Mouse (Mus musculus): ENCODE results near the gene Fndc8. TPM values are rescaled to one million over a fixed set of nuclear protein-coding genes. Genes with fewer than 3 reads are reported as not detected.
"Not testable (repeated sequence)": the region's sequence is repeated elsewhere in the genome, so short reads cannot be mapped to it uniquely, and the experiment has no call there.

Gene Fndc8
- total RNA-seq, 1 experiment = not detected

GRCm38 (mm10) chr11:82928897-82929632, 37.1 kb downstream of the Fndc8 start:
- Histone ChIP-seq H3K9ac (ENCODE audit: insufficient read depth, low read depth, low read length, poor library complexity, severe bottlenecking) (no peak overlapping the region), H3K4me3 (ENCODE audit: insufficient read depth in 1 of 2, low read depth in 1 of 2, low read length in 2 of 2, poor library complexity in 1 of 2, severe bottlenecking in 1 of 2) (no peak overlapping the region), H3K36me3 (ENCODE audit: control insufficient read depth, insufficient read depth, low read length, poor library complexity, severe bottlenecking) (no peaks in the 10 kb centered on the region), H3K27ac (ENCODE audit: insufficient read depth, low read depth, low read length, poor library complexity, severe bottlenecking) (no peak overlapping the region), H3K4me1 (ENCODE audit: control insufficient read depth in 2 of 2, insufficient read depth in 2 of 2, low read length in 2 of 2, poor library complexity in 1 of 2) (peaks cover 0 to 5% of the 10 kb centered on the region in 2 experiments; a peak in 1 of 4 replicates), H3K9me3 (ENCODE audit: control insufficient read depth, insufficient read depth, low read depth, low read length) (no peaks in the 10 kb centered on the region)
- TF ChIP-seq ZNF384 (IDR thresholded peaks at IDR 0.05; ENCODE audit: low read depth, low read length) = no peak
- TF ChIP-seq CHD2 (IDR thresholded peaks at IDR 0.05; ENCODE audit: low read depth, low read length) = no peak
- no peak for TF ChIP-seq ZC3H11A (IDR thresholded peaks at IDR 0.05; ENCODE audit: borderline replicate concordance, low read depth, low read length)
- TF ChIP-seq MAFK (IDR thresholded peaks at IDR 0.05; ENCODE audit: insufficient read depth, low read depth, low read length) = no peak
- no peak for TF ChIP-seq HCFC1 (IDR thresholded peaks at IDR 0.05; ENCODE audit: borderline replicate concordance, insufficient read depth, low read length)
- in situ Hi-C loops (cut with MboI; ENCODE audit: low sequenced_read_pairs in 2 of 2, unreplicated experiment in 2 of 2) = no loop called here
- no peak for DNase-seq (ENCODE audit: low read depth, low spot score)

- Histone ChIP-seq H3K4me3 (ENCODE audit: insufficient read depth in 1 of 2, low read depth in 1 of 2, low read length in 2 of 2, poor library complexity in 1 of 2, severe bottlenecking in 1 of 2) (no peak overlapping the region), H3K9me3 (ENCODE audit: control insufficient read depth, insufficient read depth, low read depth, low read length) (no peaks in the 10 kb centered on the region), H3K36me3 (ENCODE audit: control insufficient read depth, insufficient read depth, low read length, poor library complexity, severe bottlenecking) (no peaks in the 10 kb centered on the region), H3K27ac (ENCODE audit: insufficient read depth, low read depth, low read length, poor library complexity, severe bottlenecking) (no peak overlapping the region), H3K9ac (ENCODE audit: insufficient read depth, low read depth, low read length, poor library complexity, severe bottlenecking) (no peak overlapping the region), H3K4me1 (ENCODE audit: control insufficient read depth in 2 of 2, insufficient read depth in 2 of 2, low read length in 2 of 2, poor library complexity in 1 of 2) (peaks cover 0 to 5% of the 10 kb centered on the region in 2 experiments; a peak in 1 of 4 replicates)
- no peak for TF ChIP-seq ZNF384 (IDR thresholded peaks at IDR 0.05; ENCODE audit: low read depth, low read length)
- no peak for TF ChIP-seq HCFC1 (IDR thresholded peaks at IDR 0.05; ENCODE audit: borderline replicate concordance, insufficient read depth, low read length)
- TF ChIP-seq CHD2 (IDR thresholded peaks at IDR 0.05; ENCODE audit: low read depth, low read length) = no peak
- TF ChIP-seq MAFK (IDR thresholded peaks at IDR 0.05; ENCODE audit: insufficient read depth, low read depth, low read length) = no peak
- no peak for TF ChIP-seq ZC3H11A (IDR thresholded peaks at IDR 0.05; ENCODE audit: borderline replicate concordance, low read depth, low read length)
- in situ Hi-C loops (cut with MboI; ENCODE audit: low sequenced_read_pairs in 2 of 2, unreplicated experiment in 2 of 2) = no loop called here
- DNase-seq (ENCODE audit: low read depth, low spot score) = no peak
Observed at GRCm38 (mm10) chr11:82929633-82929950, 37.7 kb downstream of the Fndc8 start.

- H3K36me3 ChIP-seq (ENCODE audit: control insufficient read depth, insufficient read depth, low read length, poor library complexity, severe bottlenecking); H3K9me3 ChIP-seq (ENCODE audit: control insufficient read depth, insufficient read depth, low read depth, low read length); H3K4me1 ChIP-seq (ENCODE audit: control insufficient read depth in 2 of 2, insufficient read depth in 2 of 2, low read length in 2 of 2, poor library complexity in 1 of 2); H3K9ac ChIP-seq (ENCODE audit: insufficient read depth, low read depth, low read length, poor library complexity, severe bottlenecking); H3K27ac ChIP-seq (ENCODE audit: insufficient read depth, low read depth, low read length, poor library complexity, severe bottlenecking); in situ Hi-C loops (cut with MboI; ENCODE audit: low sequenced_read_pairs in 2 of 2, unreplicated experiment in 2 of 2): not testable (repeated sequence)
- H3K4me3 ChIP-seq (ENCODE audit: insufficient read depth in 1 of 2, low read depth in 1 of 2, low read length in 2 of 2, poor library complexity in 1 of 2, severe bottlenecking in 1 of 2) = peak overlapping the region; percentile 57 to 64
- DNase-seq (ENCODE audit: low read depth, low spot score) = peak; percentile 44
Observed at GRCm38 (mm10) chr11:82930391-82930955, 38.5 kb downstream of the Fndc8 start.

- H3K36me3 ChIP-seq (ENCODE audit: control insufficient read depth, insufficient read depth, low read length, poor library complexity, severe bottlenecking); H3K9me3 ChIP-seq (ENCODE audit: control insufficient read depth, insufficient read depth, low read depth, low read length); DNase-seq (ENCODE audit: low read depth, low spot score); H3K4me1 ChIP-seq (ENCODE audit: control insufficient read depth in 2 of 2, insufficient read depth in 2 of 2, low read length in 2 of 2, poor library complexity in 1 of 2); H3K9ac ChIP-seq (ENCODE audit: insufficient read depth, low read depth, low read length, poor library complexity, severe bottlenecking); H3K27ac ChIP-seq (ENCODE audit: insufficient read depth, low read depth, low read length, poor library complexity, severe bottlenecking); in situ Hi-C loops (cut with MboI; ENCODE audit: low sequenced_read_pairs in 2 of 2, unreplicated experiment in 2 of 2): not testable (repeated sequence)
- peak overlapping the region; percentile 12 to 57; a peak in 2 of 4 replicates for H3K4me3 ChIP-seq (ENCODE audit: insufficient read depth in 1 of 2, low read depth in 1 of 2, low read length in 2 of 2, poor library complexity in 1 of 2, severe bottlenecking in 1 of 2)
Observed at GRCm38 (mm10) chr11:82931161-82931560, 39.2 kb downstream of the Fndc8 start.

- H3K27ac ChIP-seq (ENCODE audit: insufficient read depth, low read depth, low read length, poor library complexity, severe bottlenecking); H3K4me1 ChIP-seq (ENCODE audit: control insufficient read depth in 2 of 2, insufficient read depth in 2 of 2, low read length in 2 of 2, poor library complexity in 1 of 2); H3K9me3 ChIP-seq (ENCODE audit: control insufficient read depth, insufficient read depth, low read depth, low read length); in situ Hi-C loops (cut with MboI; ENCODE audit: low sequenced_read_pairs in 2 of 2, unreplicated experiment in 2 of 2); DNase-seq (ENCODE audit: low read depth, low spot score); H3K9ac ChIP-seq (ENCODE audit: insufficient read depth, low read depth, low read length, poor library complexity, severe bottlenecking); H3K36me3 ChIP-seq (ENCODE audit: control insufficient read depth, insufficient read depth, low read length, poor library complexity, severe bottlenecking): not testable (repeated sequence)
- peak overlapping the region; percentile 30 to 57; a peak in 3 of 4 replicates for H3K4me3 ChIP-seq (ENCODE audit: insufficient read depth in 1 of 2, low read depth in 1 of 2, low read length in 2 of 2, poor library complexity in 1 of 2, severe bottlenecking in 1 of 2)
Observed at GRCm38 (mm10) chr11:82931671-82932450, 39.9 kb downstream of the Fndc8 start.

Data from ES-E14 (cell line).